Mouse (Mus musculus): ENCODE results near the gene Olfr1107. TPM values are rescaled to one million over a fixed set of nuclear protein-coding genes. Genes with fewer than 3 reads are reported as not detected.

The Olfr1107 gene
- polyA plus RNA-seq (2014; fragmentation: Nextera tagmentation; extraction: Ambion mirVana): not detected in 2 replicates

DNA sequence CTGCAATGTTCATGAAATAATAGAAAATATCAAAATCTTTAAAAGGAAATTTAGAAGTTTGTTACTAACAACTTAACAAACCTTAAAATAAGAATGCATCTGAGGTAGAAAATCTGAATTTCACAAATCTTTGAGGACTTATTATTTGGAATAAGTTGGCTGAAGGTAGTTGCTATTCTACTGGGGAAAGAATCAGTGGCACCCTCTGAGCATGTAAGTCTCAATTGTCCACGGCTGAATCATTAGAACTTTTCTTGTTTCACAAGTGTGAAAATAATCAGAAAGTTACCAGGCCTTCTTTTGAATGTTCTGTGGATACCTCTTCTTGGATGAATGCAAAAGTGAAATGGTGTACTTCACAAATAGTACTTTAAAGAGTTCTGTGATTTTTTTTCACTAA is at the start of gene Olfr1107:
Olfr1107 (minus strand) TSS at position 101 of the 400 bp plus-strand sequence.
- Histone ChIP-seq H3K9ac (ENCODE audit: low read length) (no peak within 1 kb of the TSS), H3K9me3 (ENCODE audit: control insufficient read depth, low read length) (no peaks in the 10 kb centered on the region), H3K4me3 (ENCODE audit: low read depth, low read length) (no peak within 1 kb of the TSS), H3K4me2 (no peak within 1 kb of the TSS), H3K36me3 (ENCODE audit: control insufficient read depth, insufficient read depth, low read length) (no peaks in the 10 kb centered on the region), H3K4me1 (ENCODE audit: control insufficient read depth, insufficient read depth, low read length) (no peaks in the 10 kb centered on the region), H3K27me3 (ENCODE audit: control insufficient read depth, insufficient read depth, low read length) (no peaks in the 10 kb centered on the region), H3K27ac (ENCODE audit: low read depth, low read length) (no peak within 1 kb of the TSS)
- ATAC-seq (ENCODE audit: low FRiP score): no peak
- 78% methylated on average over 1 of the region's 1 CpGs for WGBS
- DNase-seq (ENCODE audit: low spot score, missing footprints): no peak

GRCm38 (mm10) chr2:87114467-87114866 is 38.9 kb upstream of the Olfr1107 start, which contains the start of gene Olfr259:
Gene Olfr259 (minus strand): TSS chr2:87114567.
- Histone ChIP-seq H3K27ac (ENCODE audit: low read depth, low read length) (no peak within 1 kb of the TSS), H3K4me2 (no peak within 1 kb of the TSS), H3K4me3 (ENCODE audit: low read depth, low read length) (no peak within 1 kb of the TSS), H3K9ac (ENCODE audit: low read length) (no peak within 1 kb of the TSS), H3K4me1 (ENCODE audit: control insufficient read depth, insufficient read depth, low read length) (no peaks in the 10 kb centered on the region), H3K36me3 (ENCODE audit: control insufficient read depth, insufficient read depth, low read length) (no peaks in the 10 kb centered on the region), H3K9me3 (ENCODE audit: control insufficient read depth, low read length) (no peaks in the 10 kb centered on the region), H3K27me3 (ENCODE audit: control insufficient read depth, insufficient read depth, low read length) (no peaks in the 10 kb centered on the region)
- ATAC-seq (ENCODE audit: low FRiP score) (no peak), DNase-seq (ENCODE audit: low spot score, missing footprints) (no peak)

DNA sequence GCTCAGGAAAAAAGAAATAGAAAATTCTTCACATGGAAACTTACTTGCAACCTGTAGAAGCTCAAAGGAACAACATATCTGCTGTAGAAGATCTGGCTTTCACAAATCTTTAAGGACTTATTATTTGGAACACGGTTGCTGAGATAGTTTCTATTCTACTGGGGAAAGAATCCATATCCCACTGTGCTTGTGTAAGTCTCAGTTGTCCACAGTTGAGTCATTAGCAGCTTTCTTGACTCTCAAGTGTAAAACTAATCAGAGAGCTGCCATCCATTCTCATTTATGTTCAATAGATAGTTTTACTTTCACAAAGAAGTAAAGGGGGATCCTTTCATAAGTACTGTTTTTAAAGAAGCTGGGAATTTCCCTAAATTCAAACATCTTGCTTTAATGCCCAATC is 20.3 kb upstream of the Olfr1107 start, which contains the start of gene Olfr1109:
Olfr1109 (minus strand) TSS at position 101 of the 400 bp plus-strand sequence.
- DNase-seq (ENCODE audit: low spot score, missing footprints) (no peak), ATAC-seq (ENCODE audit: low FRiP score) (no peak)
- Histone ChIP-seq H3K4me1 (ENCODE audit: control insufficient read depth, insufficient read depth, low read length) (no peaks in the 10 kb centered on the region), H3K36me3 (ENCODE audit: control insufficient read depth, insufficient read depth, low read length) (no peaks in the 10 kb centered on the region), H3K27me3 (ENCODE audit: control insufficient read depth, insufficient read depth, low read length) (no peaks in the 10 kb centered on the region), H3K4me3 (ENCODE audit: low read depth, low read length) (no peak within 1 kb of the TSS), H3K4me2 (no peak within 1 kb of the TSS), H3K9ac (ENCODE audit: low read length) (no peak within 1 kb of the TSS), H3K27ac (ENCODE audit: low read depth, low read length) (no peak within 1 kb of the TSS), H3K9me3 (ENCODE audit: control insufficient read depth, low read length) (no peaks in the 10 kb centered on the region)
- 71% methylated on average over 1 of the region's 1 CpGs for WGBS

DNA sequence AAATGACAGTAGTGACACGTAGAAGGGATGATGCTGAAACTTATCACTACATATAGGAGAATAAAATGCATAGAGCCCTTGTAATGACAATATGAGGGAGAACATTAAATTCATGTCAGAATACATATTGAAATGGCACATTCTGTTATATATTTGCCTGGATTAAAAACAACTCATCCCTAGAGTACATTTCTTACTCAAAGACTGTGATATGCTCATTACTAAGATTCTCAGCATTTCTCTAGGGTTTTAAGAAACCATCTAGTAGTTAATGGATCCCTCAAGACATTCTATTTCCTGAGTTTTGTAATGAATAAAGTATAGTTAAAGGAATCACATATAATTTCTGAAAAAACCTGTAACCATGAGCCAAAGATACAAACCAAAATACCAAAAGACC is 23.4 kb downstream of the Olfr1107 start, which contains the start of gene Olfr1106:
Olfr1106 (minus strand) TSS at position 101 of the 400 bp plus-strand sequence.
- Histone ChIP-seq H3K4me2 (no peak within 1 kb of the TSS), H3K4me1 (ENCODE audit: control insufficient read depth, insufficient read depth, low read length) (no peaks in the 10 kb centered on the region), H3K9ac (ENCODE audit: low read length) (no peak within 1 kb of the TSS), H3K36me3 (ENCODE audit: control insufficient read depth, insufficient read depth, low read length) (no peaks in the 10 kb centered on the region), H3K9me3 (ENCODE audit: control insufficient read depth, low read length) (no peaks in the 10 kb centered on the region), H3K27ac (ENCODE audit: low read depth, low read length) (no peak within 1 kb of the TSS), H3K4me3 (ENCODE audit: low read depth, low read length) (no peak within 1 kb of the TSS), H3K27me3 (ENCODE audit: control insufficient read depth, insufficient read depth, low read length) (no peaks in the 10 kb centered on the region)
- ATAC-seq (ENCODE audit: low FRiP score) (no peak), DNase-seq (ENCODE audit: low spot score, missing footprints) (no peak)
- 72% methylated on average over 1 of the region's 1 CpGs for WGBS

DNA sequence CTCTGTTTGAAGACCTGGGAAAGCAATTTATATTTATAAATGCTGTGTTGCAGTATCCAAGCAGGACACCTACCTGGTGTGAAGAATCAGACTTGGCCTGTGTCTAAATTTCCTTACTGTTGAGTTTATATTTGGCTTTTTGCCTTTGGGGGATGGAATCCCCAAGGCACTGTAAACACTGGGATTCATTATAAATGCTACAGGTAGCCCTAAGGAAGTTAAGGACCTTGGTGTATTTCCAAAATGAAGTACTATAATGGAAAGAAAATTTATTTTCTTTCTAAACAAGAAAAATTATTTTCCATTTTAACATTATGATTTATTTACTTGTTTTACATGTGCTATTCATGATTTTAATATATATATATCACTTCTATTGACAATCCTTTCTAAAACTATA is 39.2 kb downstream of the Olfr1107 start, which contains the start of gene Olfr1105:
Olfr1105 (minus strand) TSS at position 101 of the 400 bp plus-strand sequence.
- DNase-seq (ENCODE audit: low spot score, missing footprints) (no peak), ATAC-seq (ENCODE audit: low FRiP score) (no peak)
- no peak within 1 kb of the TSS for H3K4me2 ChIP-seq
- H3K4me1 ChIP-seq (ENCODE audit: control insufficient read depth, insufficient read depth, low read length): no peaks in the 10 kb centered on the region
- H3K4me3 ChIP-seq (ENCODE audit: low read depth, low read length): no peak within 1 kb of the TSS
- H3K9me3 ChIP-seq (ENCODE audit: control insufficient read depth, low read length): no peaks in the 10 kb centered on the region
- H3K27ac ChIP-seq (ENCODE audit: low read depth, low read length): no peak within 1 kb of the TSS
- H3K9ac ChIP-seq (ENCODE audit: low read length): no peak within 1 kb of the TSS
- H3K36me3 ChIP-seq (ENCODE audit: control insufficient read depth, insufficient read depth, low read length): no peaks in the 10 kb centered on the region
- H3K27me3 ChIP-seq (ENCODE audit: control insufficient read depth, insufficient read depth, low read length): no peaks in the 10 kb centered on the region

GRCm38 (mm10) chr2:87026980-87027379 is 48.6 kb downstream of the Olfr1107 start, which contains the start of gene Olfr1104:
Gene Olfr1104 (minus strand): TSS chr2:87027080.
- DNase-seq (ENCODE audit: low spot score, missing footprints) (no peak), ATAC-seq (ENCODE audit: low FRiP score) (no peak)
- no peak within 1 kb of the TSS for H3K4me3 ChIP-seq (ENCODE audit: low read depth, low read length)
- no peaks in the 10 kb centered on the region for H3K9me3 ChIP-seq (ENCODE audit: control insufficient read depth, low read length)
- no peaks in the 10 kb centered on the region for H3K36me3 ChIP-seq (ENCODE audit: control insufficient read depth, insufficient read depth, low read length)
- no peak within 1 kb of the TSS for H3K9ac ChIP-seq (ENCODE audit: low read length)
- H3K4me2 ChIP-seq: no peak within 1 kb of the TSS
- H3K4me1 ChIP-seq (ENCODE audit: control insufficient read depth, insufficient read depth, low read length): no peaks in the 10 kb centered on the region
- H3K27me3 ChIP-seq (ENCODE audit: control insufficient read depth, insufficient read depth, low read length): no peaks in the 10 kb centered on the region
- 88% methylated on average over 1 of the region's 1 CpGs for WGBS
- no peak within 1 kb of the TSS for H3K27ac ChIP-seq (ENCODE audit: low read depth, low read length)

Other genes with a start within 250 kb of the Olfr1107 start
- gene Olfr1095, start 224.1 kb downstream of the Olfr1107 start, polyA plus RNA-seq (2014; fragmentation: Nextera tagmentation; extraction: Ambion mirVana): not detected in 2 replicates
- not detected in 2 replicates for gene Gm13723, start 201.0 kb downstream of the Olfr1107 start, polyA plus RNA-seq (2014; fragmentation: Nextera tagmentation; extraction: Ambion mirVana)
- gene Olfr1097, start 183.6 kb downstream of the Olfr1107 start, polyA plus RNA-seq (2014; fragmentation: Nextera tagmentation; extraction: Ambion mirVana): not detected in 2 replicates
- not detected in 2 replicates for gene Olfr1098, start 151.3 kb downstream of the Olfr1107 start, polyA plus RNA-seq (2014; fragmentation: Nextera tagmentation; extraction: Ambion mirVana)
- gene Olfr1099, start 115.1 kb downstream of the Olfr1107 start, polyA plus RNA-seq (2014; fragmentation: Nextera tagmentation; extraction: Ambion mirVana): not detected in 2 replicates
- not detected in 2 replicates for gene Olfr1100, start 95.9 kb downstream of the Olfr1107 start, polyA plus RNA-seq (2014; fragmentation: Nextera tagmentation; extraction: Ambion mirVana)
- not detected in 2 replicates for gene Olfr1101, start 84.6 kb downstream of the Olfr1107 start, polyA plus RNA-seq (2014; fragmentation: Nextera tagmentation; extraction: Ambion mirVana)
- not detected in 2 replicates for gene Olfr1102, start 77.4 kb downstream of the Olfr1107 start, polyA plus RNA-seq (2014; fragmentation: Nextera tagmentation; extraction: Ambion mirVana)
- gene Olfr1104, start 48.7 kb downstream of the Olfr1107 start, polyA plus RNA-seq (2014; fragmentation: Nextera tagmentation; extraction: Ambion mirVana): not detected in 2 replicates
- gene Olfr1105, start 39.3 kb downstream of the Olfr1107 start, polyA plus RNA-seq (2014; fragmentation: Nextera tagmentation; extraction: Ambion mirVana): not detected in 2 replicates
- gene Olfr1106, start 23.5 kb downstream of the Olfr1107 start, polyA plus RNA-seq (2014; fragmentation: Nextera tagmentation; extraction: Ambion mirVana): not detected in 2 replicates
- gene Olfr1109, start 20.2 kb upstream of the Olfr1107 start, polyA plus RNA-seq (2014; fragmentation: Nextera tagmentation; extraction: Ambion mirVana): not detected in 2 replicates
- not detected in 2 replicates for gene Olfr259, start 38.8 kb upstream of the Olfr1107 start, polyA plus RNA-seq (2014; fragmentation: Nextera tagmentation; extraction: Ambion mirVana)
- gene Olfr1110, start 64.5 kb upstream of the Olfr1107 start, polyA plus RNA-seq (2014; fragmentation: Nextera tagmentation; extraction: Ambion mirVana): not detected in 2 replicates
- not detected in 2 replicates for gene Olfr1111, start 76.8 kb upstream of the Olfr1107 start, polyA plus RNA-seq (2014; fragmentation: Nextera tagmentation; extraction: Ambion mirVana)
- not detected in 2 replicates for gene Olfr1112, start 112.0 kb upstream of the Olfr1107 start, polyA plus RNA-seq (2014; fragmentation: Nextera tagmentation; extraction: Ambion mirVana)
- gene Olfr1113, start 133.2 kb upstream of the Olfr1107 start, polyA plus RNA-seq (2014; fragmentation: Nextera tagmentation; extraction: Ambion mirVana): not detected in 2 replicates
- gene Olfr1115, start 172.2 kb upstream of the Olfr1107 start, polyA plus RNA-seq (2014; fragmentation: Nextera tagmentation; extraction: Ambion mirVana): not detected in 2 replicates
- gene Olfr1116, start 191.7 kb upstream of the Olfr1107 start, polyA plus RNA-seq (2014; fragmentation: Nextera tagmentation; extraction: Ambion mirVana): not detected in 2 replicates
- gene Olfr1118, start 231.8 kb upstream of the Olfr1107 start, polyA plus RNA-seq (2014; fragmentation: Nextera tagmentation; extraction: Ambion mirVana): not detected in 2 replicates